Mouse (Mus musculus): ENCODE measurements around the gene Cela3b. TPM values are rescaled to one million over a fixed set of nuclear protein-coding genes. Genes with fewer than 3 reads are reported as not detected.

Gene Cela3b
- polyA plus RNA-seq, 1 experiment from 2014 or later, result 0.17 TPM

DNA sequence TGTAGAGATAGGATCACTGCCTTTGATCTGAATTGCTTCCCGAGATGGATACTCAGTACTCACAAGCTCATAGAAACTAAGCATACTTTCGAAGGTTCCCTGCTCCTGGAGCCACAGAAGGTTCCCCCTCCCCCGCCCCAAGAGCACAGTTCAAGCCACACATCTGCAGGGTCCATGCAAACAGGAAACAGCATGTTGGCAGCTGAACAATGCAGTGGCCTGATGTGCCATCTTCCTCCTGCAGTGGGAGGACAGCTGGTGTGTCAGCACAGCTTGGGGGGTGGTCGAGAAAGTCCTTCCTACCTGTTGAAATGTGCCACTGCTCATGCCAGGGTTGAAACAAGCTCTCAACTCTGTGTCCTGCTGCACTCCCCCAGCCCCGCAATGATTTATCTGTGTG is 28.5 kb upstream of the Cela3b start:
- no peaks in the 10 kb centered on the region for H3K36me3 ChIP-seq
- no peak for DNase-seq
- no peak overlapping the region for H3K4me3 ChIP-seq (replicated peaks)
- no peaks in the 10 kb centered on the region for H3K27me3 ChIP-seq
- H3K9ac ChIP-seq, result no peak overlapping the region
- H3K9me3 ChIP-seq (replicated peaks), result no peaks in the 10 kb centered on the region
- H3K4me1 ChIP-seq (replicated peaks), result peaks cover 29% of the 10 kb centered on the region
- no peak overlapping the region for H3K27ac ChIP-seq
- no peak for ATAC-seq (ENCODE audit: low read depth)
- no peak overlapping the region for H3K4me2 ChIP-seq
- WGBS (ENCODE audit: insufficient replicate concordance), result 27% methylated on average over 5 of the region's 5 CpGs

DNA sequence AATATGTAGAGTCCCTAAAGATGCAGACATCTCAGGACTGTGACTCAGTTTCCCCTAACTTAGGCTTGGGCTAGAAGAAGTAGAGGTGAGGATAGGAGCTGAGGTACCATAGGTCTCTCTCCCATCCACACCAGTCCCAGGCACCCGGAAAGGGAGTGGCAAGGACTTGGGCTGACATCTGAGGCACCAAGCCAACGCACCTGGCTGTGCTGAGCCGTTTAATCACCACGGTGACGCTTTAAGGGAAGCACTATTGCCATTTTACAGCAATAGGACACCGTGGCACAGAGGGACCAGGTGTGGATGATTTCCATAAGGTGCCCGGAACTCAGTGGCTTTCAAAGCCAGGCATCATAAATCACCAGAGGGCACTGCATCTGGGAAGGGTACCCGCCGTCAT is 28.0 kb upstream of the Cela3b start:
- no peaks in the 10 kb centered on the region for H3K36me3 ChIP-seq
- no peaks in the 10 kb centered on the region for H3K9me3 ChIP-seq (replicated peaks)
- ATAC-seq (ENCODE audit: low read depth) (no peak), DNase-seq (no peak)
- no peaks in the 10 kb centered on the region for H3K27me3 ChIP-seq
- H3K4me3 ChIP-seq (replicated peaks), result no peak overlapping the region
- H3K27ac ChIP-seq, result no peak overlapping the region
- H3K9ac ChIP-seq, result no peak overlapping the region
- H3K4me1 ChIP-seq (replicated peaks), result peaks cover 31% of the 10 kb centered on the region
- H3K4me2 ChIP-seq, result no peak overlapping the region
- WGBS (ENCODE audit: insufficient replicate concordance), result 67% methylated on average over 9 of the region's 9 CpGs

DNA sequence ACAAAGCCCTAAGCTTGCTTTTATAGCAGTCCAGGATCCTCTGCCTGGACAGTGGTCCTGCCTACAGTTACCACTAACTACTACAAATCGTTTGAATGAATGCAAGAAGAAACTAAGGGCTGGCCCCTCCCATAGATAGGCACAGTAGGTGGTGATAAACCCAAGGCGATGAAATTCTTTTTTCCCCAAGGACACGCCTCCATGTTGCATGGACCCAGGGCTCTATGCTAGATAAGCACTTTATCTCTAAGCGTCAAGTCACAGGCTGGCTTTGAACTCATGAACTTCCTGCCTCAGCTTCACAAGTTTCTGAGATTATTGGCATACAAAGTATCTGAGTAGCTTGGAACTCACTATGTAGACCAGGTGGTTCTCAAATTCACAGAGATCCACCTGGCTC is 27.0 kb upstream of the Cela3b start:
- H3K36me3 ChIP-seq, result no peaks in the 10 kb centered on the region
- ATAC-seq (ENCODE audit: low read depth) (peak; percentile 80), DNase-seq (peak; percentile 44)
- H3K9me3 ChIP-seq (replicated peaks), result no peaks in the 10 kb centered on the region
- no peak overlapping the region; the same call in 1 of the 2 replicates for H3K4me2 ChIP-seq
- no peaks in the 10 kb centered on the region for H3K27me3 ChIP-seq
- WGBS (ENCODE audit: insufficient replicate concordance), result 10% methylated on average over 4 of the region's 4 CpGs
- H3K9ac ChIP-seq, result no peak overlapping the region
- peaks cover 33% of the 10 kb centered on the region for H3K4me1 ChIP-seq (replicated peaks)
- H3K4me3 ChIP-seq (replicated peaks), result no peak overlapping the region
- H3K27ac ChIP-seq, result no peak overlapping the region

DNA sequence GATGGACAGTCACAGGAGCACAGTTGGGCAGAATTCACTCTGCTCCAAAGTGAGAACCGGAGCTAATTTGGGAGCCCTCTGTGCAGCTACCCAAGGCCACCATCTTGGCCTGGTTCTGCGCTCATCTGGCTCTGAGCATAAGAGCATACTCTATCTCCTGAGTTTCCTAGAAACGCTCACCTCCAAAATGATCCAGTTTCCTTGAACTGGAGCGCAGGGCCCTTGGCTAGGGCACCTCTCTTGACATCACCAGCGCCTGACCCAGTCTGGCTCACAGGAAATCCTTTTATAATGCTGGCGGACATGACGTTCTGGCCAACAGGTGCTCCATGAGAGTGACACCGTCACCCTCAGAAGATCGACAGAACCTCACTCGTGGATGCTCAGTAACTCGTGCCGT is 26.2 kb upstream of the Cela3b start:
- Histone ChIP-seq H3K4me2 (no peak overlapping the region), H3K36me3 (no peaks in the 10 kb centered on the region), H3K27ac (no peak overlapping the region), H3K9ac (no peak overlapping the region), H3K9me3 (replicated peaks) (no peaks in the 10 kb centered on the region), H3K4me3 (replicated peaks) (no peak overlapping the region), H3K27me3 (no peaks in the 10 kb centered on the region), H3K4me1 (replicated peaks) (peaks cover 29% of the 10 kb centered on the region)
- WGBS (ENCODE audit: insufficient replicate concordance), result 71% methylated on average over 12 of the region's 12 CpGs
- DNase-seq (no peak), ATAC-seq (ENCODE audit: low read depth) (no peak)

DNA sequence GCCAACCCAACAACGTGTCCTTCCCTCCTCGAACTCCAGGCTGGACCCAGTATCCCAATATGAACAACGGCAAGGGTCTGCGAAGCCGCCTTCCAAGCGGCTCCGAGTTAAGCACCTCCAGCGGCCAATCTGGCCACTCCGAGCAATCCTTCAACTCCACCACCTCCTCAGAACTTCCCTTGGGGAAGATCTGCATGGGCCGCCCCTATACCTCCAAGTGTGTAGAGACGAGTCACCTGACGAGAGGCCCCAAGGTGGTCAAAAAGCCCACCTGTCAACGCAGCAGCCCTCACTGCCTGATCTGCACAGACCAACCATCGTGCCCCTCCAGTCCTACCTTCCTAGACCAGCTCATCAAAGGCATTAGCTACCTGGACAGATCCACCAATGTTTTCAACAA is 24.2 kb upstream of the Cela3b start:
- Histone ChIP-seq H3K4me1 (replicated peaks) (peaks cover 43% of the 10 kb centered on the region), H3K9me3 (replicated peaks) (no peaks in the 10 kb centered on the region), H3K9ac (no peak overlapping the region), H3K4me3 (replicated peaks) (no peak overlapping the region), H3K4me2 (no peak overlapping the region), H3K27me3 (no peaks in the 10 kb centered on the region), H3K36me3 (no peaks in the 10 kb centered on the region), H3K27ac (no peak overlapping the region)
- 77% methylated on average over 14 of the region's 14 CpGs for WGBS (ENCODE audit: insufficient replicate concordance)
- no peak for ATAC-seq (ENCODE audit: low read depth)
- DNase-seq, result no peak

DNA sequence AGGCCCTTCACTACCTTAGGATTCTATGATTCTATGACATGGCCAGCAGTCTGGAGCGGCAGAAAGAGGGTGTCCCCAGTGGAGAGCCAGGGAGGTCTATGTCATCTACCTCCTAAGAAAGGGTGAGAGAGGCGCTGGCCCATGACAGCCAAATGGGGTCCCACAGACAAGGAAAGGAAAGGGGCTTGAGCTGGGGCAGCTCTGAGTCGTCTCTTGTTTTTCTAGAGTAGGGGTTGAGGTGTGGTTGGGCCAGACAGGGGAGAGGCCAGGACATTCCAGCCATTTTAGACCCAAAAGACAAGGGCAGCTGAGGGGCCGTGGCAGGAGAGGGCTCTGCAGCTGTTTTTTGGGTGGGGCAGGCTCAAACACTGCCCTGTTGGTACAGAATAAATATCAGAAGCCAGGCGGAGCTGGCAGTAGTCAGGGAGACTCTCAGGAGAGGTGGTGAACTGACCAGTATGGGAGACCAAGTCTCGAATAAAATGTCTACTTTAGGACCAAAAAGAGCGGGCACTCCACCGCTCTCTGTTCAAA is 23.0 kb upstream of the Cela3b start, which contains the start of gene 1700013G24Rik:
1700013G24Rik (plus strand) TSS at position 51 of the 534 bp plus-strand sequence.
- H3K4me2 ChIP-seq, result no peak within 1 kb of the TSS
- H3K9me3 ChIP-seq (replicated peaks), result no peaks in the 10 kb centered on the region
- peaks cover 48% of the 10 kb centered on the region for H3K4me1 ChIP-seq (replicated peaks)
- ATAC-seq (ENCODE audit: low read depth) (no peak), DNase-seq (no peak)
- H3K4me3 ChIP-seq (replicated peaks), result no peak within 1 kb of the TSS
- WGBS (ENCODE audit: insufficient replicate concordance), result 75% methylated on average over 8 of the region's 8 CpGs
- H3K36me3 ChIP-seq, result no peaks in the 10 kb centered on the region
- H3K9ac ChIP-seq, result no peak within 1 kb of the TSS
- no peaks in the 10 kb centered on the region for H3K27me3 ChIP-seq
- H3K27ac ChIP-seq, result no peak within 1 kb of the TSS

DNA sequence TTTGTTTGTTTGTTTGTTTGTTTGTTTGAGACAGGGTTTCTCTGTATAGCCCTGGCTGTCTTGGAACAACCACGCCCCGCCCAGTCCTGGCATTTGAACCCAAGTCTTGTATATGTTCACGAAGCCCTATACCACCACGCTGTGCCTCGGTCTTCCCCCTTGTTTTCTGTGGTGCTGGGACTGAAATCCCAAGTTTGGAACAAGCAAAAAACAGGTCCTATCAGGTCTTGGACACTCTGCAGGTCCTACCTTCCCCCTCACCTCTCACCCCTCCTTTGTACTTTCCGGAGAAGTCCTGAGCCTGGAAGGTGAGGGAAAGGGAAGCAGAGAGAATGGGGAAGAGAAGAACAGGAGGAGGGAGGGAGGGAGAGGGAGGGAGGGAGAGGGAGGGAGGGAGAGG is 21.9 kb upstream of the Cela3b start:
- DNase-seq (no peak), ATAC-seq (ENCODE audit: low read depth) (no peak)
- H3K4me3 ChIP-seq (replicated peaks), result no peak overlapping the region
- no peak overlapping the region for H3K27ac ChIP-seq
- no peak overlapping the region for H3K4me2 ChIP-seq
- 83% methylated on average over 6 of the region's 6 CpGs for WGBS (ENCODE audit: insufficient replicate concordance)
- no peak overlapping the region for H3K9ac ChIP-seq
- peaks cover 50% of the 10 kb centered on the region for H3K4me1 ChIP-seq (replicated peaks)
- H3K9me3 ChIP-seq (replicated peaks), result no peaks in the 10 kb centered on the region
- no peaks in the 10 kb centered on the region for H3K36me3 ChIP-seq
- no peaks in the 10 kb centered on the region for H3K27me3 ChIP-seq

DNA sequence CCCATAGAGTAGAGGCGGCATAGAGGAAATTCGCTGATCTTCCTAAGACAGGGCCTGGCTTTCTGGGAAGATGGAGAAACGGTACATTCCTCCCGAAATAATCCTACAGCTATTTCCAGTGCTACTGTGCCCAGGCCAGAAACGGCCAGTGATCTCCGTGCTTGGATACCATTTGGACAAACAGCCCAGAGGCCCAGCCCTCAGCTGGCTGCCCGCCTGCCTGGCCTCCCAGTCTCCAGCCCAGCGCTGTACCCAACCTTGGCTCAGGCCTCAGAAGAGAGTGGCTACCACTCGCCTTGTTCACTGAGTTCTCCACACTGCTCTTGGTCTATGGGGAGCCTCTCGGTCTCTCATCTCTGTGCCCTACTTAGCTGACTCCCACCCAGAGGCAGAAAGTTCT is 19.4 kb upstream of the Cela3b start:
- 70% methylated on average over 10 of the region's 10 CpGs for whole genome bisulfite sequencing (ENCODE audit: insufficient replicate concordance)
- H3K4me1 ChIP-seq (replicated peaks), result peaks cover 55% of the 10 kb centered on the region
- peak overlapping the region; percentile 15; the same call in 1 of the 2 replicates for H3K27ac ChIP-seq
- no peak overlapping the region for H3K4me2 ChIP-seq
- H3K9me3 ChIP-seq (replicated peaks), result no peaks in the 10 kb centered on the region
- H3K36me3 ChIP-seq, result no peaks in the 10 kb centered on the region
- H3K9ac ChIP-seq, result no peak overlapping the region
- DNase-seq, result no peak
- no peak for ATAC-seq (ENCODE audit: low read depth)
- no peak overlapping the region for H3K4me3 ChIP-seq (replicated peaks)
- H3K27me3 ChIP-seq, result no peaks in the 10 kb centered on the region

DNA sequence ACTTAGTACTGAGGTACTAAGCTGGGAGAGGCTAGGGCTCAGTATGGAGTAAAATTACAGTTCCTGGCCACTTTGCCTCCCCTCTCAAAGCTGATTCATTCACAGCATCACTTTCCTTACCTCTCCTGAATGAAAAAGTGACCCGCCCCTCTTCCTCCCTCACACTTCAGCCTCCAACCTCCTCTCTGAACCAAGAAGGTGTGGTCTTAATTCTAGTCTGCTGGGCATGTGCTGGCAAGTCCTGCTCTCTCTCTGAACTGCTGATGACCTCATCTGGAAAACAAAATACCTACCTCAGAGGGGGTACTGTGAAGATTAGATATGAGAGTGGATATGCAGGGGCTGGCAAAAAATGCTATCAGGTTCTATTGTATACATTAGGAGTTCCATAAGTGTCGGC is 18.8 kb upstream of the Cela3b start:
- Histone ChIP-seq H3K4me1 (replicated peaks) (peaks cover 55% of the 10 kb centered on the region), H3K4me2 (no peak overlapping the region), H3K4me3 (replicated peaks) (no peak overlapping the region), H3K27ac (no peak overlapping the region), H3K9me3 (replicated peaks) (no peaks in the 10 kb centered on the region), H3K9ac (no peak overlapping the region; the same call in 1 of the 2 replicates), H3K27me3 (no peaks in the 10 kb centered on the region), H3K36me3 (no peaks in the 10 kb centered on the region)
- DNase-seq (no peak), ATAC-seq (ENCODE audit: low read depth) (no peak)
- 64% methylated on average over 2 of the region's 2 CpGs for WGBS (ENCODE audit: insufficient replicate concordance)

DNA sequence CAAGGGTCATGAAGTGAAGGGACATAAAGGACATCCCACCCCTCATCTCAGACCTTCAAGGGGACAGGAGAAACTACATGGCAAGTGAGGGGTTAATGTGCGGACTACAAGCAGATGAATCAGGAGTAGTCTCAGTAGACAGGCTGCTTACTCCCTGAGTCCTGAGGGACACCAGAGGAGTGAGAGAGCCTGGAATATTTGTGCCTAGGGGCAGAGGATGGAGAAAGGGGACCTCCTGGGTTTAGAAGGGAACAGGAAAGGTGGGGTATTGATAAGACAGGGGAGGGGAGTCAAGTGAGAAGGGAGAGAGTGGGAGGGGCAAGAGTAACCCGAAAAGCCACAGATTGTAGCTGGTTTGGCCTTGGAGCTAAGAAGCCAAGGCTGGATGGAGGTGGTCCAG is 18.3 kb upstream of the Cela3b start:
- DNase-seq, result no peak
- no peak overlapping the region for H3K9ac ChIP-seq
- 0 out of 2 replicates have a peak overlapping the region, but pooled peaks have one; percentile 10 for H3K4me2 ChIP-seq
- whole genome bisulfite sequencing (ENCODE audit: insufficient replicate concordance), result 36% methylated on average over 2 of the region's 2 CpGs
- no peak overlapping the region for H3K4me3 ChIP-seq (replicated peaks)
- H3K27ac ChIP-seq, result peak overlapping the region; percentile 29; the same call in 1 of the 2 replicates
- H3K27me3 ChIP-seq, result no peaks in the 10 kb centered on the region
- no peaks in the 10 kb centered on the region for H3K9me3 ChIP-seq (replicated peaks)
- H3K4me1 ChIP-seq (replicated peaks), result peaks cover 59% of the 10 kb centered on the region
- ATAC-seq (ENCODE audit: low read depth), result no peak
- no peaks in the 10 kb centered on the region for H3K36me3 ChIP-seq

DNA sequence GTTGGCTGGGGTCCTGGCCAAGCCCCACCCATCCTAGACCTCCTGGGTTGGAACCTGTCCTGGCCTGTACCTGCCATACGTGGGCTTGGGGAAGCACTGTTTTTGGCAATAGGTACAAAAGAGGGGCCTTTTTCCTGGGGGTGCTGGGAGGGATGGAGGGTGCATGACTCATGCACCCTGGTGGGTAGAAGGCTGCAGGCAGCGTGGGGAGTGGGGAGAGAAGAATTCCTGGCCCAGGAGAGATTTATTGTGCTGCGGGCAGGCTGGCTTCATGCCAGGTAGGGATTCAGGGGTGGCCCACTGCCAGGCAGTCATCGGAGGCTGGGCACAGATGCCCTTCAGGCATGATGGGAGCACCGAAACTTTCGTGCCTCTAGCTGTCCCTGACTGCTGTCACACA is 17.9 kb upstream of the Cela3b start:
- no peaks in the 10 kb centered on the region for H3K9me3 ChIP-seq (replicated peaks)
- DNase-seq (no peak), ATAC-seq (ENCODE audit: low read depth) (no peak)
- H3K27ac ChIP-seq, result peak overlapping the region; percentile 30
- no peaks in the 10 kb centered on the region for H3K27me3 ChIP-seq
- H3K9ac ChIP-seq, result no peak overlapping the region
- peak overlapping the region; percentile 36; the same call in 1 of the 2 replicates for H3K4me2 ChIP-seq
- WGBS (ENCODE audit: insufficient replicate concordance), result 59% methylated on average over 6 of the region's 6 CpGs
- H3K4me3 ChIP-seq (replicated peaks), result no peak overlapping the region
- no peaks in the 10 kb centered on the region for H3K36me3 ChIP-seq
- H3K4me1 ChIP-seq (replicated peaks), result peaks cover 55% of the 10 kb centered on the region
